Mouse (Mus musculus) cerebellum, postnatal 14 days (tissue): Measurements from ENCODE around the gene Six3.

Experiments used
- DNase-seq, 2 experiments: peaks; one replicate each; pipeline ENCODE4 v3.0.0; 2021; ENCODE audit warnings: mixed read lengths in 2 of 2

The Six3 gene

GRCm38 (mm10) chr17:85612526-85613265, 712 bp upstream of the Six3 start:
- DNase-seq, result peak in 1 of 2 experiments; percentile 1

- DNase-seq, result peak in 1 of 2 experiments; percentile 1
Observed at GRCm38 (mm10) chr17:85614011-85614721, 758 bp downstream of the Six3 start.

- no peak for DNase-seq
Observed at GRCm38 (mm10) chr17:85614722-85615331, 1.4 kb downstream of the Six3 start.

- DNase-seq, result no peak
Observed at GRCm38 (mm10) chr17:85615586-85615985, 2.2 kb downstream of the Six3 start.

- DNase-seq, result no peak
Observed at GRCm38 (mm10) chr17:85616526-85617500, 3.4 kb downstream of the Six3 start.

GRCm38 (mm10) chr17:85617566-85618358, 4.4 kb downstream of the Six3 start:
- no peak for DNase-seq

GRCm38 (mm10) chr17:85618359-85619112, 5.1 kb downstream of the Six3 start:
- DNase-seq, result no peak

GRCm38 (mm10) chr17:85619113-85620085, 6.0 kb downstream of the Six3 start:
- DNase-seq, result no peak

- DNase-seq, result no peak
Observed at GRCm38 (mm10) chr17:85620086-85620481, 6.7 kb downstream of the Six3 start.

GRCm38 (mm10) chr17:85620680-85621504, 7.5 kb downstream of the Six3 start:
- no peak for DNase-seq

- no peak for DNase-seq
Observed at GRCm38 (mm10) chr17:85621505-85622310, 8.3 kb downstream of the Six3 start.

GRCm38 (mm10) chr17:85622493-85623157, 9.2 kb downstream of the Six3 start:
- DNase-seq, result no peak

GRCm38 (mm10) chr17:85623161-85624050, 10.0 kb downstream of the Six3 start:
- DNase-seq, result no peak

GRCm38 (mm10) chr17:85624051-85624420, 10.6 kb downstream of the Six3 start:
- DNase-seq, result no peak

- DNase-seq, result no peak
Observed at GRCm38 (mm10) chr17:85624981-85625940, 11.9 kb downstream of the Six3 start.
